Mouse (Mus musculus): ENCODE data around the gene Sgcd.

Gene Sgcd

GRCm38 (mm10) chr11:47988697-47989533, at the start of gene Sgcd:
Gene Sgcd (minus strand): TSS chr11:47988969.
- peak; percentile 69 for DNase-seq (ENCODE audit: low read depth, low spot score)

- peak; percentile 7 for DNase-seq (ENCODE audit: low read depth, low spot score)
These were observed 49.3 kb upstream of the Sgcd start for GRCm38 (mm10) chr11:48038051-48038450.

- no peak for DNase-seq (ENCODE audit: low read depth, low spot score)
These were observed 24.1 kb upstream of the Sgcd start for GRCm38 (mm10) chr11:48012836-48013235.

- peak; percentile 35 for DNase-seq (ENCODE audit: low read depth, low spot score)
These were observed 454 bp downstream of the Sgcd start for GRCm38 (mm10) chr11:47988333-47988696.

GRCm38 (mm10) chr11:47987893-47988267, 889 bp downstream of the Sgcd start:
- peak; percentile 12 for DNase-seq (ENCODE audit: low read depth, low spot score)

- peak; percentile 43 for DNase-seq (ENCODE audit: low read depth, low spot score)
These were observed 1.4 kb downstream of the Sgcd start for GRCm38 (mm10) chr11:47987251-47987892.

- DNase-seq (ENCODE audit: low read depth, low spot score): peak; percentile 28
These were observed 6.6 kb downstream of the Sgcd start for GRCm38 (mm10) chr11:47982152-47982551.

- DNase-seq (ENCODE audit: low read depth, low spot score): peak; percentile 53
These were observed 7.7 kb downstream of the Sgcd start for GRCm38 (mm10) chr11:47981108-47981507.

GRCm38 (mm10) chr11:47953291-47953690, 35.5 kb downstream of the Sgcd start:
- no peak for DNase-seq (ENCODE audit: low read depth, low spot score)

GRCm38 (mm10) chr11:47952366-47952765, 36.4 kb downstream of the Sgcd start:
- peak; percentile 10 for DNase-seq (ENCODE audit: low read depth, low spot score)

- no peak for DNase-seq (ENCODE audit: low read depth, low spot score)
These were observed 49.0 kb downstream of the Sgcd start for GRCm38 (mm10) chr11:47939795-47940194.

GRCm38 (mm10) chr11:47917616-47918015, 71.2 kb downstream of the Sgcd start:
- peak; percentile 27 for DNase-seq (ENCODE audit: low read depth, low spot score)

- DNase-seq (ENCODE audit: low read depth, low spot score): no peak
These were observed 97.1 kb downstream of the Sgcd start for GRCm38 (mm10) chr11:47891617-47892172.

- peak; percentile 22 for DNase-seq (ENCODE audit: low read depth, low spot score)
These were observed 98.5 kb downstream of the Sgcd start for GRCm38 (mm10) chr11:47890315-47890714.

GRCm38 (mm10) chr11:47885310-47885709, 103.5 kb downstream of the Sgcd start:
- DNase-seq (ENCODE audit: low read depth, low spot score): peak; percentile 78

- peak; percentile 44 for DNase-seq (ENCODE audit: low read depth, low spot score)
These were observed 105.2 kb downstream of the Sgcd start for GRCm38 (mm10) chr11:47883545-47883944.

- DNase-seq (ENCODE audit: low read depth, low spot score): no peak
These were observed 112.1 kb downstream of the Sgcd start for GRCm38 (mm10) chr11:47876633-47877170.

GRCm38 (mm10) chr11:47845894-47846293, 142.9 kb downstream of the Sgcd start:
- no peak for DNase-seq (ENCODE audit: low read depth, low spot score)

GRCm38 (mm10) chr11:47833283-47833682, 155.5 kb downstream of the Sgcd start:
- peak; percentile 24 for DNase-seq (ENCODE audit: low read depth, low spot score)

- peak; percentile 63 for DNase-seq (ENCODE audit: low read depth, low spot score)
These were observed 178.5 kb downstream of the Sgcd start for GRCm38 (mm10) chr11:47810307-47810706.

GRCm38 (mm10) chr11:47804101-47804715, 184.6 kb downstream of the Sgcd start:
- DNase-seq (ENCODE audit: low read depth, low spot score): peak; percentile 65

GRCm38 (mm10) chr11:47777916-47778226, 210.9 kb downstream of the Sgcd start:
- DNase-seq (ENCODE audit: low read depth, low spot score): no peak
